Mouse (Mus musculus) cerebellum, adult 11-12 months (tissue): ENCODE measurements at regions not wholly inside any gene's neighbourhood (a gene's known extent, or its start where the extent isn't known, plus 50 kb on each side); places are given as distances from the start of the nearest gene placed in this dataset.

Experiments used
- DNase-seq: peaks from one replicate; pipeline ENCODE4 v3.0.0; 2022

GRCm38 (mm10) chr13:44362293-44363005, 366.8 kb upstream of the Jarid2 start:
- no peak for DNase-seq

- no peak for DNase-seq
These were observed 366.3 kb upstream of the Jarid2 start for GRCm38 (mm10) chr13:44363016-44363415.

- DNase-seq, result no peak
These were observed 360.0 kb upstream of the Jarid2 start for GRCm38 (mm10) chr13:44369301-44369700.

GRCm38 (mm10) chr13:44372361-44372877, 356.9 kb upstream of the Jarid2 start:
- no peak for DNase-seq

GRCm38 (mm10) chr13:44375476-44376159, 353.7 kb upstream of the Jarid2 start:
- DNase-seq, result no peak

- DNase-seq, result no peak
These were observed 353.1 kb upstream of the Jarid2 start for GRCm38 (mm10) chr13:44376160-44376488.

- DNase-seq, result no peak
These were observed 347.4 kb upstream of the Jarid2 start for GRCm38 (mm10) chr13:44381721-44382450.

- DNase-seq, result peak; percentile 31
These were observed 346.0 kb upstream of the Jarid2 start for GRCm38 (mm10) chr13:44383322-44383721.

GRCm38 (mm10) chr13:44386767-44387166, 342.5 kb upstream of the Jarid2 start:
- DNase-seq, result no peak

- DNase-seq, result no peak
These were observed 339.6 kb upstream of the Jarid2 start for GRCm38 (mm10) chr13:44389696-44390095.

- no peak for DNase-seq
These were observed 338.4 kb upstream of the Jarid2 start for GRCm38 (mm10) chr13:44390666-44391390.

GRCm38 (mm10) chr13:44394016-44394415, 335.3 kb upstream of the Jarid2 start:
- DNase-seq, result peak; percentile 47

GRCm38 (mm10) chr13:44398613-44399369, 330.5 kb upstream of the Jarid2 start:
- DNase-seq, result peak; percentile 98

GRCm38 (mm10) chr13:44399370-44399685, 329.9 kb upstream of the Jarid2 start:
- peak; percentile 87 for DNase-seq

GRCm38 (mm10) chr13:44399831-44400321, 329.4 kb upstream of the Jarid2 start:
- DNase-seq, result peak; percentile 68

GRCm38 (mm10) chr13:44404010-44404575, 325.2 kb upstream of the Jarid2 start:
- no peak for DNase-seq

GRCm38 (mm10) chr13:44407307-44407706, 322.0 kb upstream of the Jarid2 start:
- DNase-seq, result no peak

GRCm38 (mm10) chr13:44408619-44408959, 320.7 kb upstream of the Jarid2 start:
- no peak for DNase-seq

GRCm38 (mm10) chr13:44408960-44409719, 320.1 kb upstream of the Jarid2 start:
- peak; percentile 49 for DNase-seq

GRCm38 (mm10) chr13:44409720-44410047, 319.6 kb upstream of the Jarid2 start:
- DNase-seq, result no peak

- DNase-seq, result no peak
These were observed 317.3 kb upstream of the Jarid2 start for GRCm38 (mm10) chr13:44411781-44412496.
